Mouse (Mus musculus) heart, embryonic 16.5 days (tissue): ENCODE results near the gene Mroh7. TPM values are rescaled to one million over a fixed set of nuclear protein-coding genes. Genes with fewer than 3 reads are reported as not detected.

Experiments
- ATAC-seq: fragments of 200-750 bp; cut with Nextera tagmentation; replicated peaks from 2 replicates; pipeline ENCODE4 v1.8.0; 2017; ENCODE audit warnings: moderate number of reproducible peaks; ENCODE audit not compliant: insufficient read depth, low FRiP score; ENCODE audit errors: extremely low read depth
- H3K27ac ChIP-seq: fragments of 300-500 bp; sonication (generic); 2 replicates; pipeline ENCODE4 v1.5.1; 2014; ENCODE audit warnings: mild to moderate bottlenecking, low read length, control low read depth, moderate library complexity
- H3K27me3 ChIP-seq: fragments of 300-500 bp; sonication (generic); 2 replicates; pipeline ENCODE4 v1.6.1; 2014; ENCODE audit warnings: low read length, mixed read lengths; ENCODE audit not compliant: control insufficient read depth, insufficient read depth
- H3K36me3 ChIP-seq: fragments of 300-500 bp; sonication (generic); 2 replicates; pipeline ENCODE4 v1.6.1; 2014; ENCODE audit not compliant: control insufficient read depth, insufficient read depth
- H3K4me1 ChIP-seq: fragments of 300-500 bp; sonication (generic); 2 replicates; pipeline ENCODE4 v1.6.1; 2014; ENCODE audit warnings: low read length, mixed read lengths; ENCODE audit not compliant: control insufficient read depth, insufficient read depth
- H3K4me2 ChIP-seq: fragments of 300-500 bp; sonication (generic); 2 replicates; pipeline ENCODE4 v1.6.1; 2014; ENCODE audit warnings: low read depth, mild to moderate bottlenecking, control low read depth, low read length
- H3K4me3 ChIP-seq: fragments of 300-500 bp; sonication (generic); 2 replicates; pipeline ENCODE4 v1.5.1; 2014; ENCODE audit warnings: mild to moderate bottlenecking, control low read depth, low read length
- H3K9ac ChIP-seq: fragments of 300-500 bp; sonication (generic); 2 replicates; pipeline ENCODE4 v1.6.1; 2014; ENCODE audit warnings: low read length, control low read depth
- H3K9me3 ChIP-seq: fragments of 300-500 bp; sonication (generic); replicated peaks from 2 replicates; pipeline ENCODE4 v1.6.1; 2016; ENCODE audit warnings: low read length; ENCODE audit not compliant: control insufficient read depth
- WGBS: fragments of 180-500 bp; shearing (Covaris S2); extraction: QIAGEN DNeasy Blood & Tissue Kit; methylation state at CpG from one replicate; pipeline ENCODE4 v1.1.7; 2014; 5-methylcytosine and 5-hydroxymethylcytosine counted together
- polyA plus RNA-seq: library from polyadenylated mRNA; unstranded; fragments of >200 nt; fragmentation: Nextera tagmentation; extraction: Ambion mirVana; gene quantifications from 2 replicates; pipeline ENCODE4 v1.2.1, GENCODE M21; 2015

Mroh7 gene
- polyA plus RNA-seq, 1 experiment from 2014 or later: 0.54 TPM

DNA sequence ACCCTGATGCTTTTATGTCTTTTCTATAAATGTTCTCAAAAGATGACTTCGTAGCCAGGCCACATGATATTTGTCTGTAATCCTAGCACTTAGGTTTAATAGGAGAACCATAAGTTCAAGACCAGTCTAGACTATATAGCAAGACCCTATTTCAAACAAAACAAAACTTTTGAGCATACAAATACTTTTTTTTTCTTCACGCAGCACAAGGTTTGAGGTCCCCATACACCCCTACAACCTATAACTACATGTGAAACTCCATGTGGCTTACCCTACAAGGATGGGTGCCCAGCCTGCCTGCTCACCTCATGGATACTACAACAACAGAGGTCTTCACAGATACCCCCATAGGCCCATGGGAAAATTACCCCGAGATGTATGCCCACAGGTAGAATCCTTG lies 51.6 kb downstream of the Mroh7 start:
- WGBS: 46% methylated on average over 3 of the region's 3 CpGs
- Histone ChIP-seq H3K36me3 (peaks cover 15% of the 10 kb centered on the region; the same call in 1 of the 2 replicates), H3K9ac (0 out of 2 replicates have a peak overlapping the region, but pooled peaks have one; percentile 97), H3K9me3 (no peaks in the 10 kb centered on the region), H3K4me3 (peak overlapping the region; percentile 85), H3K4me1 (peaks cover 8% of the 10 kb centered on the region), H3K4me2 (peak overlapping the region; percentile 93), H3K27ac (no peak overlapping the region), H3K27me3 (no peaks in the 10 kb centered on the region)
- ATAC-seq: peak; percentile 40; the same call in 1 of the 2 replicates

DNA sequence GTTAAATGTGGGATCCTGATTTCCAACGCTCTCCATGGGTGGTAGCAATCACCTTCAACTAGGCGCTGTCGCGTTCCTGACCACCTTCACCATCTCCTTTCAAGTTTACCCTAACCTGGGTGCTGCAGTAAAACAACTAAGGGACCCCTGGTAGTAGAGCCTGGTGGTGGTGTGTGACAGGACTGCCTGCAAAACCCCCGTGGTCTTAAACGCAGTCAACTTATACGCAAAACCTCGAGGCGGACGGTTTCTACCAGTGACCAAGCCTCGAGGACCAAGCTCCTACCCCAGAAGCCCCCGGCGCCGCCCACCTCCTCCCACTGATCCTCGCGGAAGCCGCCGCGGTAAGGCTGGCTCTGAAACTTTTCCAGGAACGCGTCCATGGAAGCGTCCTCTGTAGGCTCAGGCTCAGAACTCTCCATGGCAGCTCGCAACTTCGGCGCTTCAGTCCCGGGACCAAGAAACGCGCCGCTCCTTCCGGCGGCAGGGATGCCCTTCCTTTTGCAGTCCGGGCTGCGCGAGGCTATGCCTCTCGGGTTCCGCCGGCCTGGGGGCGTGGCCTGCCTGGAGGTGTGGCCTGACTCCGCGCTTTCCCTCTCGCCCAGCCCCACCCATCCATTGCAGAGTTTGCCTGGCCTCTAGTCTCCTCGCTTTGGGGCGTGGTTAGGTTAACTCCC lies 52.1 kb downstream of the Mroh7 start, which contains the start of gene Ttc4:
Gene Ttc4, minus strand, starts transcription at position 503 of the 677 bp plus-strand sequence.
- under 1% methylated on average over 43 of the region's 43 CpGs for WGBS
- peaks cover 19% of the 10 kb centered on the region for H3K36me3 ChIP-seq
- H3K4me1 ChIP-seq: peaks cover 8% of the 10 kb centered on the region
- H3K9ac ChIP-seq: peak within 1 kb of the TSS; percentile 97
- H3K27me3 ChIP-seq: no peaks in the 10 kb centered on the region
- ATAC-seq: peak; percentile 95
- H3K27ac ChIP-seq: peak within 1 kb of the TSS; percentile 66
- peak within 1 kb of the TSS; percentile 85 for H3K4me3 ChIP-seq
- no peaks in the 10 kb centered on the region for H3K9me3 ChIP-seq
- peak within 1 kb of the TSS; percentile 93 for H3K4me2 ChIP-seq

DNA sequence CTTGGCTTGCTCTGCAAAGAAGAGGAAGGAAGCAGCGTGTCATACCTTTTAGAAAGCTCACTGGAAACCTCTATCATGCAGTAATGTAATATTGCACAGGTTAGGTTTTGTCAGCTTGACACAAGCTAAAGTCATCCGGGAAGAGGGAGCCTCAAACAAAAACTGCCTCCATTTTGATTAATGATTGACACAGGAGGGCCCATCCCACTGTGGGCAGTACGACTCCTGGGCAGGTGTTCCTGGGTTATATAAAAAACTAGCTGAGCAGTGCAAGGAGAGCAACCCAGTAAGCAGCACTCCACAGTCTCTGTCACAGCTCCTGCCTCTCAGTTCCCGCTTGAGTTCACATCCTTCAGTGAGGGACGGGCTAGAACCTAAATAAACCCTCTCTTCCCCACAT lies 54.0 kb downstream of the Mroh7 start:
- H3K27ac ChIP-seq: no peak overlapping the region
- H3K36me3 ChIP-seq: peaks cover 30% of the 10 kb centered on the region
- 88% methylated on average over 5 of the region's 5 CpGs for WGBS
- H3K9me3 ChIP-seq: no peaks in the 10 kb centered on the region
- H3K9ac ChIP-seq: no peak overlapping the region
- peaks cover 8% of the 10 kb centered on the region for H3K4me1 ChIP-seq
- no peak for ATAC-seq
- no peak overlapping the region for H3K4me3 ChIP-seq
- H3K27me3 ChIP-seq: no peaks in the 10 kb centered on the region
- no peak overlapping the region for H3K4me2 ChIP-seq

DNA sequence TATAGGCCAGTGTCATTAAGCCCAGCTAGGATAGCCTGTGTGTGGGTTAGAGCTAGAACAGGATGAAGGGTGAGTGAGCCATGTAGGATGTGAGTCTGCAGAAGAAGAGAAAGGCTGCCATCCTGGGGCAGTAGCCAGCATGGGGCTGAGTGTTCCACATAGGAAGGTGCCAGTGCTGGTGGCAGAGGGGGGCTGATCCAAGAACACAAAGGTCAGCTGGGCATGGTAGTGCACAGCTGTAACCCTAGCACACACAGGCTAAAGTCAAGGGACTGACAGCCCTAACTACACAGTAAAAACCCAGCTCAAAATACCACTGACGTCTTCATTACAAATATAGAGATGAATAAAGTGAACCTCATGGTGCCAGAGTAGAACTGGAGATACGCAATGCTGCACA lies 64.2 kb downstream of the Mroh7 start:
- no peak for ATAC-seq
- Histone ChIP-seq H3K4me3 (no peak overlapping the region), H3K9ac (no peak overlapping the region), H3K4me1 (no peaks in the 10 kb centered on the region), H3K9me3 (no peaks in the 10 kb centered on the region), H3K4me2 (no peak overlapping the region), H3K27ac (no peak overlapping the region), H3K27me3 (no peaks in the 10 kb centered on the region), H3K36me3 (peaks cover 95% of the 10 kb centered on the region)
- WGBS: 91% methylated on average over 2 of the region's 2 CpGs

DNA sequence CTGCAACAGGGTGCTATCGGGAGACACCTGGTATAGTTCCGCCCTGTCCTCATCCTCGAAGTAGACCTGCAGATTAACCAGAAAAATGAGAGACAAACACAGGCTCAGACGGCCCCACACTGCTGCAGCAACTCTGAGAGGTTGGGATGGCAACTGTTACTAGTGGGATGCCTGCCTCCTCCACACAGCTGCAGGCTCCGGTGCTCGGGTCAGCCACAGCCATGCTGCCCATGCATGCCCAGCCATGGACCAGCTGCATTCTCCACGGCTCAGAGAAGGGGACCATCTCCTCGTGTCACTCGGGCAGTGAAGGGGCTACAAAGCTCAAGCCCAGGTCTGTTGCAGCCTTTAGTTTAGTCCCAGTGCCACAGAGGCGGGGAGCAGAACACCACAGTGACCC lies 65.1 kb downstream of the Mroh7 start:
- no peak overlapping the region for H3K4me2 ChIP-seq
- no peak for ATAC-seq
- peaks cover 94% of the 10 kb centered on the region for H3K36me3 ChIP-seq
- 88% methylated on average over 10 of the region's 10 CpGs for WGBS
- no peak overlapping the region for H3K9ac ChIP-seq
- H3K4me3 ChIP-seq: no peak overlapping the region
- H3K27ac ChIP-seq: no peak overlapping the region
- no peaks in the 10 kb centered on the region for H3K27me3 ChIP-seq
- H3K9me3 ChIP-seq: no peaks in the 10 kb centered on the region
- H3K4me1 ChIP-seq: no peaks in the 10 kb centered on the region

DNA sequence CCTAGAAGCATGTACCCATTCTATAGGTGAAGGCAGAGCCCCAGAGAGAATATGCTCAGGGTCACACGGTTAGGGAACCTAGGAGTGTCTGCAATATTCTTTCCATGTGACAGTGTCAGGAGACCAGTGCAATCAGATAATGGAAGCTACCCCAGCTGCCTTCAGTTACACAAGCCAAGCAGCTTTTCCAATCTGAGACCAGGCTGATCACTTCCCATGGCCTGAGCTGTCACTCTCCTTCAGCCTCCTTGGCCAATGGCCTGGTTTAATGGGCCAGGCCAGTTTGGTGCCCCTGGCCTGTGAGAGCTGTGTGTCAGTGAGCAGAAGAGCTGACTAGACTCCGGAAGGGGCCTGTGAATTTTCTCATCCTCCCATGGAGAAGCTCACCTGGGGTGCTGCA lies 65.5 kb downstream of the Mroh7 start:
- 92% methylated on average over 2 of the region's 2 CpGs for WGBS
- Histone ChIP-seq H3K27me3 (no peaks in the 10 kb centered on the region), H3K4me2 (no peak overlapping the region), H3K9me3 (no peaks in the 10 kb centered on the region), H3K4me1 (no peaks in the 10 kb centered on the region), H3K9ac (no peak overlapping the region), H3K4me3 (no peak overlapping the region), H3K36me3 (peaks cover 90% of the 10 kb centered on the region), H3K27ac (no peak overlapping the region)
- ATAC-seq: no peak

DNA sequence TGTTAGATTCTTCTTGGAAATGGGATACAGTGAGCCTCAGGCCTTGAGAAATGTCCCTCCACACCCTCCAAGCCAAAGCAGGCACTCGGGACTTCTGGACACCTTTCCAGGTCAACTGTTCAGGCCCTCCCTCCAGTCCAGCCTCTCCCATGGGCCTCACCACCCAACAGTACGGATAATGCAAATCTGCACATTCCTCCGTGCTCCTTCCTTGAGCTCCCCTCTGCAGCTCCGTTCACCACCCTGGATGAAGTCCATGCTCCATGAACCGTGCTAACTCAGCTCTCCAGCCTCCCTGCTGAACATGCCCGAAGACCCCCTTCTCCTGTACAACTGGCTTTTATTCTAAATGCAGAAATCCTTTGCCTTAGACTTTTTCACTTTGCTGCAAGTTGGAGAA lies 66.0 kb downstream of the Mroh7 start:
- 80% methylated on average over 6 of the region's 6 CpGs for WGBS
- H3K27me3 ChIP-seq: no peaks in the 10 kb centered on the region
- H3K4me2 ChIP-seq: no peak overlapping the region
- ATAC-seq: no peak
- no peak overlapping the region for H3K9ac ChIP-seq
- no peak overlapping the region for H3K4me3 ChIP-seq
- no peaks in the 10 kb centered on the region for H3K9me3 ChIP-seq
- H3K27ac ChIP-seq: no peak overlapping the region
- peaks cover 90% of the 10 kb centered on the region for H3K36me3 ChIP-seq
- no peaks in the 10 kb centered on the region for H3K4me1 ChIP-seq

DNA sequence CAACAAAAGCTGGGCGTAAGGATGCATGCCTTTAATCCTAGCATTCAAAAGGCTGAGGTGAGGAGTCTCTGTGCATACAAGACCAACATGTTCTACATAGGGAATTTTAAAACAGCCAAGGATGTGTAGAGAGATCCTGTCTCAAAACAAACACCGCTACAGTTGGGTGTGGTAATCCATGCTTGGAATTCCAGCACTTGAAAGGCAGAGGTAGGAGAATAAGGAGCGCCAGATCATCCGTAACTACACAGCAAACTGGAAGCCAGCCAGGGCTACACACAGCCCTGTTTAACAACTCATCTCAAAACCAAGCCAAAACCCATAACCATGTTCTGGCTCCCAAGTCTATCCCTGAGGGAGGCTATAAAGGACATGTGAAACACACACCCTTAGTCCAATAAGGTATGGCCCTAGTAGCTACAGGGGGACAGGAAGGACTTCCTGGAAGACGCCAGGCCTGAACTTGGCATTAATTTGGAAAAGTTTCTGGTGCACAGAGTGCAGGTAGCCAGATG lies 66.7 kb downstream of the Mroh7 start:
- Histone ChIP-seq H3K4me3 (no peak overlapping the region), H3K9me3 (no peaks in the 10 kb centered on the region), H3K4me2 (no peak overlapping the region), H3K27me3 (no peaks in the 10 kb centered on the region), H3K27ac (no peak overlapping the region), H3K4me1 (no peaks in the 10 kb centered on the region), H3K36me3 (peaks cover 89% of the 10 kb centered on the region), H3K9ac (no peak overlapping the region)
- 79% methylated on average over 5 of the region's 5 CpGs for WGBS
- no peak for ATAC-seq

DNA sequence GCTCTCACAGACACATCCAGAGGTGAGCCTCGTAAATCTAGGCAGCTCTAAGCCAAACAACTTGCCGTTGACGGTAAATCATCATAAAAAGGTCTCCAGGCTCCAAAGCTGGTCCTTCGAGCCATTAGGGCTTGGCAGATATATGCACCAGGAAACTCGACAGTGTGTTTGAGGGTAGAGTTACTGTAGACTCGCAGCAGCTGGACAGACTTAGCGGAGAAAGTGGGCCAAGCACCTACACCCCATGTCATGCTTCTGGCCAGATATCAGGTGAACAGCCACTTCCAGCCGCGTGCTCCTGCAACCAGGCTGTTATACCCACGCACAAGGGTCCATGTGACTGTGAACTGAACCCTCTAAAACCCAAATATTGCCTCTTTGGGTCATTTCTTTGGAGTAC lies 75.0 kb downstream of the Mroh7 start:
- Histone ChIP-seq H3K4me1 (peaks cover 6% of the 10 kb centered on the region), H3K36me3 (peaks cover 37% of the 10 kb centered on the region)
- 88% methylated on average over 10 of the region's 10 CpGs for WGBS

More for the DNA sequence above, 75.0 kb downstream of the Mroh7 start:
- Histone ChIP-seq H3K27ac (no peak overlapping the region), H3K4me3 (no peak overlapping the region), H3K9me3 (no peaks in the 10 kb centered on the region), H3K4me2 (no peak overlapping the region), H3K27me3 (no peaks in the 10 kb centered on the region), H3K9ac (no peak overlapping the region)
- ATAC-seq: no peak
